Mouse (Mus musculus): ENCODE measurements around the gene Btbd35f19. TPM values are rescaled to one million over a fixed set of nuclear protein-coding genes. Genes with fewer than 3 reads are reported as not detected.

Gene Btbd35f19
- not detected for total RNA-seq (2023)

GRCm38 (mm10) chrX:31383818-31384217 lies at the start of gene Btbd35f19:
Gene Btbd35f19 (minus strand): TSS chrX:31383918.

DNA sequence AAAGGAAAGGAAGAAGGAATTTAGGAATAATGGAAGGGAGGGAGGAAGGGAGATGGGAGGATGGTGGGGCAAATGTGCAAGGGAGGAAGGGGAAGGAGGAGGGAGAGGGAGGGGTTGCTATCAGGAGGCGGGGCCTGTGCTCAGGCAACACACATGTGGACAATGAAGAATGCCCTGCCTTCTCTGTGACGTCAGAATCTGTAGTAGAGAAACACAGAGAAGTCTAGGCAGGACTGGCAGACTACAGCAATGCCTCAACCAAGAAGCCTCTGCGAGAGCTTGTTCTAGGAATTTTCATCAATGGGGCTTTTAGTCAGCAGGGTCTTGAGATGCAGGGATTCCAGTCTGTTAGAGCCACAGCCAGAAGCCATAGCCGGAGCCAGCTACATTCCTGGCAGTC lies 47.6 kb downstream of the Btbd35f19 start, which contains the start of gene Btbd35f26:
Gene Btbd35f26, plus strand, starts transcription at position 301 of the 400 bp plus-strand sequence.

Other genes with a start within 250 kb of the Btbd35f19 start
- not detected for gene Spin2f, start 130.0 kb downstream of the Btbd35f19 start, total RNA-seq (2023)
- gene Btbd35f26, start 47.5 kb downstream of the Btbd35f19 start, total RNA-seq (2023) = not detected
- not detected for gene Gm21883, start 190.4 kb upstream of the Btbd35f19 start, total RNA-seq (2023)
- not detected for gene Spin2e, start 235.0 kb upstream of the Btbd35f19 start, total RNA-seq (2023)